Mouse (Mus musculus) macrophage (primary cell): ENCODE measurements around the gene Xndc1. TPM values are rescaled to one million over a fixed set of nuclear protein-coding genes. Genes with fewer than 3 reads are reported as not detected.

ENCODE experiments used
- H3K27ac ChIP-seq: fragments of 350-480 bp; formaldehyde crosslinking; 2 replicates; pipeline ENCODE4 v1.9.0; 2021
- H3K36me3 ChIP-seq: fragments of 350-480 bp; formaldehyde crosslinking; 2 replicates; pipeline ENCODE4 v1.9.0; 2021; ENCODE audit errors: inconsistent target
- H3K4me3 ChIP-seq: fragments of 350-480 bp; formaldehyde crosslinking; 2 replicates; pipeline ENCODE4 v1.9.0; 2021; ENCODE audit errors: inconsistent target
- H3K79me2 ChIP-seq: fragments of 350-480 bp; formaldehyde crosslinking; 2 replicates; pipeline ENCODE4 v1.9.0; 2021; ENCODE audit errors: inconsistent target
- WGBS: methylation state at CpG from one replicate; pipeline ENCODE4 v1.1.7; 2026; ENCODE audit warnings: inconsistent platforms; ENCODE audit not compliant: missing documents; 5-methylcytosine and 5-hydroxymethylcytosine counted together
- polyA plus RNA-seq: library from polyadenylated mRNA; stranded (reverse); fragments of 250-400 nt; gene quantifications from 3 replicates; pipeline ENCODE4 v1.2.4, GENCODE M21; 2018; ENCODE audit warnings: inconsistent platforms

Xndc1 gene
- polyA plus RNA-seq, 1 experiment from 2014 or later, result 11.5 TPM

DNA sequence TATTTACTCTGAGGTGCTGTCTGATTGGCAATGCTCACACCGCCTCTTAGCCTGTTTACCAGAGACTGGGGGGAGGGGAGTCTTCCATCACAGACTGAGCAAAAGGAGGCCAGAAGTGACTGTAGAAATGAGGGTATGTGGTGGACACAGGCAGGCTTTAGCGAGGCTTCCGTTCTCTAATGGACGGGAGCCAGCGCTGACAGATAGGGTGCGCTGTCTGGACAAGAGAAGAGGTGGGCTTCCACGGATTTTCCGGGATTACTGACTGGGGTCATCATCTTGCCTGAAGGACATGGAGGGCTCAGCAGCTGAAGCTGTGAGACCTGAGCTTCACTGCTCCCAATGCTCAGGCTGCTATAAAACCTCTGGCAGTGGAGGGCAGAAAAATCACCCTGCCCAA, 36.9 kb downstream of the Xndc1 start:
- Histone ChIP-seq H3K79me2 (no peaks in the 10 kb centered on the region), H3K27ac (no peak overlapping the region), H3K36me3 (no peaks in the 10 kb centered on the region), H3K4me3 (no peak overlapping the region)
- WGBS, result 86% methylated on average over 8 of the region's 8 CpGs

DNA sequence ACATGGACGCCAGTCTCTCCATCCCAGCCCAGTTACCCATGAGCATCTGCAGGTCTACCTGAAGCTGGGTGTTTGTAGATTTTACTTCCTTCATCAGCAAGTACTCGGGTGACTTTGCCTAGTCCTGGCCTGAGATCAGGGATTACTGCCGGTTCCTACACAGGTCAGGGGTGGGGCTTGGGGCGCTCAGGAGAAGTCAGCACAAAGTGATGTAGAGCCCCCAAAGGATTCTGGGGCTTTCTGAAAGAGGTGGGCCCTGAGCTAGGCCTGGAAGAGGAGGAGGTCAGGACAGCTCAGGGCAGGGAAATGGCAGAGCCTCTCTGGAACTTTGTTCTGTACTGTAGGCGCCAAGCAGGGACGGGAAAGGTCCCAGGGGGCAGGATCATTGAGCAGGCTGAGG, 37.4 kb downstream of the Xndc1 start:
- Histone ChIP-seq H3K27ac (no peak overlapping the region), H3K79me2 (no peaks in the 10 kb centered on the region), H3K4me3 (no peak overlapping the region), H3K36me3 (no peaks in the 10 kb centered on the region)
- 80% methylated on average over 6 of the region's 6 CpGs for WGBS

- H3K36me3 ChIP-seq, result no peaks in the 10 kb centered on the region
- no peak overlapping the region for H3K27ac ChIP-seq
- no peak overlapping the region for H3K4me3 ChIP-seq
- WGBS, result 81% methylated on average over 2 of the region's 2 CpGs
- no peaks in the 10 kb centered on the region for H3K79me2 ChIP-seq
Observed at GRCm38 (mm10) chr7:102103555-102103954, 38.2 kb downstream of the Xndc1 start.

- WGBS, result 80% methylated on average over 5 of the region's 5 CpGs
Observed at GRCm38 (mm10) chr7:102104126-102104525, 38.8 kb downstream of the Xndc1 start.

DNA sequence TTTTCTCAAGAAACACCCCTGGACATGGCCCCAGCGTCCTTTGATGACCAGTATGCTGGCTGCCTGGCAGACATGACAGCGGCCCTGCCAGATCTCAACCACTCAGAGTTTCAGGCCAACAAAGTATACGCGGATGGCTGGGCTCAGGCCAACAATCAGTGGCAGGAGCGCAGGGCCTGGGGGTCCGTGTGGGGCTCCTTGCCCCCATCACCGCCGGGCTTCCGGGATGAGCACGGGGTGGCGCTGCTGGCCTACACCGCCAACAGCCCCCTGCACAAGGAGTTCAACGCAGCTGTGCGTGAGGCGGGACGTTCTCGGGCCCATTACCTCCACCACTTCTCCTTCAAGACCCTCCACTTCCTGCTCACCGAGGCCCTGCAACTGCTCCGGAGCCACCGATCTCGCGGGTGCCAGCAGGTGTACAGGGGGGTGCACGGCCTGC, 41.4 kb downstream of the Xndc1 start:
- Histone ChIP-seq H3K79me2 (no peaks in the 10 kb centered on the region), H3K27ac (no peak overlapping the region), H3K36me3 (no peaks in the 10 kb centered on the region), H3K4me3 (no peak overlapping the region)
- 43% methylated on average over 20 of the region's 23 CpGs for WGBS

More at GRCm38 (mm10) chr7:102104126-102104525, 38.8 kb downstream of the Xndc1 start:
- H3K4me3 ChIP-seq, result no peak overlapping the region
- no peak overlapping the region for H3K27ac ChIP-seq
- no peaks in the 10 kb centered on the region for H3K79me2 ChIP-seq
- no peaks in the 10 kb centered on the region for H3K36me3 ChIP-seq

DNA sequence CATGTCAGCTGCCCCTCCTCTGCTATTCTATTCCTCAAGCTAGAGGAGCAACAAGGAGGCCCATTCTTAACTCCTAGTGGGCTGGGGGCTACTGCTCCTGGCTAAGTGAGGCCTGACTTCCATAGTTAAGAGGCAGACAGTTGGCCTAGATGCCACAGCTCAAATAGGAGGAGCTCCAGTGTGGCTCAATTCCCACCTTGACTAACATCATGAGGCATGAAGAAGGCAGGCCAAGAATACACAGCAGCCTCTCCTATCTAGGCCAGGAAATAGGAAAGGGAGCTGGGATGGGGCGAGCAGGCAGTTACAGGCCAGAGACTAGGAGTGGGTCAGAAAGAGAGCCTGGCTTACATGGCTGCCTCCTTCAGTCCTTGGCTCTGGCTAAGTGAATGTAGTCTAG, 42.9 kb downstream of the Xndc1 start:
- WGBS, result 100% methylated on average over 1 of the region's 1 CpGs
- Histone ChIP-seq H3K36me3 (no peaks in the 10 kb centered on the region), H3K27ac (no peak overlapping the region), H3K79me2 (no peaks in the 10 kb centered on the region), H3K4me3 (no peak overlapping the region)

DNA sequence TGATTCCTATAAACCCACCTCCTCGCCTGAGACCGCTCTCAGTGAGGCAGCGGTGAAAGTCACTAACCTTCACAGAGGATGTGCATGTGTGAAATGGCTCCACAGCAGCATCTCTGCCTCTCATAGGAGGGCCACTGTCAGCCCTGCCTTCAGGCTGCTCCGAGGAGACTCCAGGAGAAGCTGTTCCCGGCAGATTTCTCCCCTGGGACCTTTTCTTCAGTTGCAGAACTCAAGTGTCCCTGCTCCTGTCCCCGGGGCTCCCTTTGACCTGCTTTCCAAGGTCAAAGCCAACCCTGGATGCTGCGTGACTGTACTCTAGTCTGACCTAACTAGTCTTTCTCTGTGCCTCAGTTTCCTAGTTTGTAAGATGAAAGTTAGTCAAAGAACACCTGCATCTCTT, 43.9 kb downstream of the Xndc1 start, which contains the start of gene Art5:
Gene Art5, minus strand, starts transcription at position 319 of the 400 bp plus-strand sequence.
- 86% methylated on average over 7 of the region's 7 CpGs for WGBS
- H3K27ac ChIP-seq, result no peak within 1 kb of the TSS

GRCm38 (mm10) chr7:102109746-102110145, 44.4 kb downstream of the Xndc1 start:
- H3K27ac ChIP-seq, result no peak overlapping the region
- no peaks in the 10 kb centered on the region for H3K79me2 ChIP-seq
- 88% methylated on average over 4 of the region's 4 CpGs for WGBS
- no peak overlapping the region for H3K4me3 ChIP-seq
- no peaks in the 10 kb centered on the region for H3K36me3 ChIP-seq

More for the DNA sequence above, 43.9 kb downstream of the Xndc1 start, which contains the start of gene Art5:
- Histone ChIP-seq H3K36me3 (no peaks in the 10 kb centered on the region), H3K4me3 (no peak within 1 kb of the TSS), H3K79me2 (no peaks in the 10 kb centered on the region)

DNA sequence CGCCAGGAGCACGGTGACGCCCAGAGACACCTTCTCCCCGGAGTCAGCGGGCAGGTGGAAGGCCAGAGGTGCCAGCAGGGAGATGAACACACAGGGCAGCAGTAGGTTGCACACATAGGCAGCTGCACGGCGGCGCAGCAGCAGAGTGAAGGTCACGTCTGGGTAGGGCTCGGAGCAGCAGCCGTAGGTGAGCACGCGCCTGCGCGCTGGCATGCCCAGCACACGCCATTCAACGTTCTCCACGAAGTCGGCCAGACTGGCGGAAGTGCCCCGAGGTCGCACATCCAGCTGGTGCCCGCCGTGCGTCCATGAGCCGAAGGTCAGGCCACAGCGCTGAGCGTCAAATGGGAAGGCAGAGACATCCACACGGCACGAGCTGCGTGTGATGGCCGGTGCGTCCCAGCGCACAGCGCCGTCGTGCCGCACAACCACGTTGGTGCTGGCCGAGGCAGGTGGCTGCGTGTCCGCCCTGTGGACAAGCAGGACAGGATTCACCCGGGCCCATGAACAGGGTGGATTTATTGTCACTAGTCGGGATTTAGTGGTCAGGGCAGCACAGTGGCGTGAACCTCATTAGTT, 47.9 kb downstream of the Xndc1 start:
- H3K36me3 ChIP-seq, result no peaks in the 10 kb centered on the region
- H3K4me3 ChIP-seq, result no peak overlapping the region
- no peaks in the 10 kb centered on the region for H3K79me2 ChIP-seq
- 93% methylated on average over 44 of the region's 45 CpGs for WGBS
- H3K27ac ChIP-seq, result no peak overlapping the region

- Histone ChIP-seq H3K36me3 (peaks cover 23% of the 10 kb centered on the region), H3K27ac (no peak within 1 kb of the TSS), H3K4me3 (no peak within 1 kb of the TSS), H3K79me2 (no peaks in the 10 kb centered on the region)
- WGBS, result 76% methylated on average over 7 of the region's 7 CpGs
Observed at GRCm38 (mm10) chr7:102116579-102117331, 51.4 kb downstream of the Xndc1 start, which contains the start of gene Chrna10. Gene Chrna10, minus strand, starts transcription at chr7:102116828.

DNA sequence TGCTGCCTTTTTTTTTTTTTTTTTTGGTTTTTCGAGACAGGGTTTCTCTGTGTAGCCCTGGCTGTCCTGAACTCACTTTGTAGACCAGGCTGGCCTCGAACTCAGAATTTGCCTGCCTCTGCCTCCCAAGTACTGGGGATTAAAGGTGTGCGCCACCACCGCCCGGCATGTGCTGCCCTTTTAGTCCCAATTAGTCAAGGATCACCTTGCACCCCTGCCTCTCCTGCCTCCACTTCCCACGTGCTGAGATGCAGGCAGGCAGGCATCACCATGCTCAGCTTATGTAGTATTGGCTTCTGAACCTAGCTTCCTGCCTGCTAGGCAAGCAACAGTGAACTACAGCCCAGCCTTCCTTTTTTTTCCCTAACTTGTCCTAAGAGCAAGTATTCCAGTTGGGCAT, 52.1 kb downstream of the Xndc1 start:
- Histone ChIP-seq H3K79me2 (no peaks in the 10 kb centered on the region), H3K27ac (no peak overlapping the region), H3K4me3 (no peak overlapping the region), H3K36me3 (peaks cover 29% of the 10 kb centered on the region)
- 85% methylated on average over 6 of the region's 6 CpGs for WGBS

GRCm38 (mm10) chr7:102120326-102120725, 55.0 kb downstream of the Xndc1 start:
- WGBS, result 97% methylated on average over 10 of the region's 10 CpGs
- H3K79me2 ChIP-seq, result no peaks in the 10 kb centered on the region
- no peak overlapping the region for H3K27ac ChIP-seq
- H3K36me3 ChIP-seq, result peaks cover 58% of the 10 kb centered on the region
- no peak overlapping the region for H3K4me3 ChIP-seq

DNA sequence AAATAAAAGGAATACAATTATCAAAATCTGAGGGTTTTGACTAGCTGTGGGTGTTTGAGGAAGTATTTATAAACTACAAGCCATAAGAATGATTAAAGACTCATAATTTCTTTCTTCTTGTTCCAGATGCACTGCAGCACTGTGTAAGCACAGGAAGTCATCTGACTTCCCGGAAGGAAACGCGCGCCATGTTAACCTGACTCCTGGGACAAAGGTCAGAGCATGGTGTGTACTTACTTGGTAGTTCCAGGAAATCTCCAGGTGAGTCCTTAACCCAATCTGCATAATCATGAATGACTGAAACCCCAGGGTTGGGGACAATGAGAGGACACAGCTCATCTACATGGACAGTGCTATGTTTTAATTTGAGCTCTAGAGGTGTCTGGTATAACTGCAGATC, 67.1 kb downstream of the Xndc1 start:
- WGBS, result 75% methylated on average over 4 of the region's 4 CpGs

More for the DNA sequence above, 67.1 kb downstream of the Xndc1 start:
- Histone ChIP-seq H3K36me3 (peaks cover 79% of the 10 kb centered on the region), H3K79me2 (no peaks in the 10 kb centered on the region), H3K27ac (no peak overlapping the region), H3K4me3 (no peak overlapping the region)
